Mouse (Mus musculus) midbrain, embryonic 14.5 days (tissue): ENCODE data around the gene Bglap3. TPM values are rescaled to one million over a fixed set of nuclear protein-coding genes. Genes with fewer than 3 reads are reported as not detected.

Source experiments
- ATAC-seq: fragments of 200-750 bp; cut with Nextera tagmentation; 2 replicates; pipeline ENCODE4 v1.8.0; 2017; ENCODE audit warnings: moderate number of reproducible peaks, moderate library complexity; ENCODE audit not compliant: low FRiP score, low TSS enrichment
- DNase-seq: peaks from one replicate; pipeline ENCODE4 v3.0.0-alpha.2; 2015
- H3K27ac ChIP-seq: fragments of 300-500 bp; sonication (generic); replicated peaks from 2 replicates; pipeline ENCODE4 v1.5.1; 2014; ENCODE audit warnings: mild to moderate bottlenecking, low read depth, low read length, moderate library complexity
- H3K27me3 ChIP-seq: fragments of 300-500 bp; sonication (generic); 2 replicates; pipeline ENCODE4 v1.6.1; 2014; ENCODE audit warnings: low read length, control low read depth, mixed read lengths; ENCODE audit not compliant: control insufficient read depth, insufficient read depth
- H3K36me3 ChIP-seq: fragments of 300-500 bp; sonication (generic); 2 replicates; pipeline ENCODE4 v1.6.1; 2014; ENCODE audit warnings: low read length, control low read depth; ENCODE audit not compliant: control insufficient read depth, insufficient read depth
- H3K4me1 ChIP-seq: fragments of 300-500 bp; sonication (generic); 2 replicates; pipeline ENCODE4 v1.6.1; 2014; ENCODE audit warnings: mild to moderate bottlenecking, antibody characterized with exemption, low read length, control low read depth; ENCODE audit not compliant: control insufficient read depth, insufficient read depth
- H3K4me2 ChIP-seq: fragments of 300-500 bp; sonication (generic); 2 replicates; pipeline ENCODE4 v1.6.1; 2014; ENCODE audit warnings: mild to moderate bottlenecking, low read length, moderate library complexity
- H3K4me3 ChIP-seq: fragments of 300-500 bp; sonication (generic); replicated peaks from 2 replicates; pipeline ENCODE4 v1.5.1; 2014; ENCODE audit warnings: low read depth, low read length
- H3K9ac ChIP-seq: fragments of 300-500 bp; sonication (generic); replicated peaks from 2 replicates; pipeline ENCODE4 v1.6.1; 2014; ENCODE audit warnings: mild to moderate bottlenecking, low read length, moderate library complexity
- H3K9me3 ChIP-seq: fragments of 300-500 bp; sonication (generic); 2 replicates; pipeline ENCODE4 v1.6.1; 2016; ENCODE audit warnings: low read length, control low read depth, mixed read lengths; ENCODE audit not compliant: control insufficient read depth
- WGBS: fragments of 180-500 bp; shearing (Covaris S2); extraction: QIAGEN DNeasy Blood & Tissue Kit; methylation state at CpG from one replicate; pipeline ENCODE4 v1.1.7; 2014; 5-methylcytosine and 5-hydroxymethylcytosine counted together
- polyA plus RNA-seq: library from polyadenylated mRNA; unstranded; fragments of >200 nt; fragmentation: Nextera tagmentation; extraction: Ambion mirVana; gene quantifications from 2 replicates; pipeline ENCODE4 v1.2.1, GENCODE M21; 2014

Bglap3 gene
- polyA plus RNA-seq, 1 experiment from 2014 or later: not detected

DNA sequence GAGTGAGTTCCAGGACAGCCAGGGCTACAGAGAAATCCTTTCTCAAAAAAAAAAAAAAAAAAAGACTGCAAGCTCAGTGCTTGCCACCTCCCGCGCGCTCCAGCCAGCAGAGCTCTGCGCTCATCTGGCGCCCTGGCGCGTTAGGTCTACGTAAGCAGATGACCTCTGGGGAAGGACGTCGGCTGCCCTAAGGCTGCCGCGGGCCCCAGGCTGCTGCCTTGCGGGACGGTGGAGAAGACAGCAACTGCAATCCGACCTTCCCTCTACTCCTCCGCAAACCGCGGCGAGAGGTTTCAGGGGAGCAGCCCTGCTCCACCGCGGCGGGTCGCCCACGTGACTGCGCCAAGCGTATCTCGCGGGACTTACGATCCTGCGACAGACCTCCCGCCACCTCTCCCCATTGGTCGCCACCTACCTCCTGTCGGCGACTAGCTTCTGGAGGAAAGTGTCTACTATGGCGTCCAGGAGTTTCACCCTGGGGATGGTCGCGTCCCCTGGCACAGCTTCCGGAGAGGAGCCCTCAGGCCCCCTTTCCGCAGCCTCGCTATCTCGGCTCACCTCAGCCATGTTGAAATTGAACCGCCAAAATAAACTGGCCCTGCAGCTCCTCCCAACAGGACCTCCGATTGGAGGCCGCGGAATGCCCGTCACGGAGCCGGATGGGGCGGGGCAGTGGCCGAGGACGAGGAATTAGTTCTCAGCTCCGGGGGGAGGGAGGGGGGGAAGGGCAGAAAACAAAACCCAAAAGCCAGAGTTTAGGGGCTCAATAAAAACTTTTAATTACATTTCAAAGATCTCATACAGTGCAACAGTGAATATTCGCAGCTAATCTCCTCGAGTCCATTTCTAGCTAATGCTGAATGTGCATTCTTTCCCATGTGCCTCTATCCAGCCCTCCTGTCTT, 37.5 kb upstream of the Bglap3 start, which contains the start of gene Pmf1:
Pmf1 (minus strand) TSS at position 591 of the 904 bp plus-strand sequence.
- no peaks in the 10 kb centered on the region for H3K9me3 ChIP-seq
- peak within 1 kb of the TSS; percentile 57 for H3K4me3 ChIP-seq
- H3K27ac ChIP-seq: peak within 1 kb of the TSS; percentile 82
- peaks cover 27% of the 10 kb centered on the region for H3K36me3 ChIP-seq
- peak; percentile 91 for ATAC-seq
- H3K4me1 ChIP-seq: peaks cover 14% of the 10 kb centered on the region; the same call in 1 of the 2 replicates
- peak within 1 kb of the TSS; percentile 72 for H3K4me2 ChIP-seq
- under 1% methylated on average over 54 of the region's 54 CpGs for WGBS
- H3K9ac ChIP-seq: peak within 1 kb of the TSS; percentile 68
- H3K27me3 ChIP-seq: no peaks in the 10 kb centered on the region
- peak; percentile 92 for DNase-seq

DNA sequence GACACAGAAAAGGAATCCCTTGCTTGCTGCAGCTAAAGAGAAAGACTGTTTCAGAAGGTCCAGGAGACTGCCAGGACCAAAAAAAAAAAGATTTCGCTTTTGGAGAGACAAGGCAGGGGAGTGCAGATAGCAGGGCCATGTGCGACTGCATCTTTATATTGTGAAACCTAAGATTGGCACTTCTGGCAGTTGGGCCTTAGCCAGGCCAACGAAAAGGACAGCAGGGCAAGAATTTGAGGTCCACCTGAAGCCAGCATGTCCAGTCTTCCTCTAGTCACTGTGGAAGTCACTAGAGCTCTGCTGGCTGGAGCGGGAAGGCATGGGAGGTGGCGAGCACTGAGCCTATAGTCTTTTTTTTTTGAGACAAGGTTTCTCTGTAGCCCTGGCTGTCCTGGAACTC, 36.4 kb upstream of the Bglap3 start:
- WGBS: 62% methylated on average over 5 of the region's 5 CpGs
- peak overlapping the region; percentile 72 for H3K4me2 ChIP-seq
- DNase-seq: no peak
- no peak overlapping the region for H3K4me3 ChIP-seq
- H3K27me3 ChIP-seq: no peaks in the 10 kb centered on the region
- H3K36me3 ChIP-seq: peaks cover 23% of the 10 kb centered on the region
- no peak overlapping the region for H3K9ac ChIP-seq
- ATAC-seq: no peak
- peaks cover 14% of the 10 kb centered on the region; the same call in 1 of the 2 replicates for H3K4me1 ChIP-seq
- no peak overlapping the region for H3K27ac ChIP-seq
- H3K9me3 ChIP-seq: no peaks in the 10 kb centered on the region

DNA sequence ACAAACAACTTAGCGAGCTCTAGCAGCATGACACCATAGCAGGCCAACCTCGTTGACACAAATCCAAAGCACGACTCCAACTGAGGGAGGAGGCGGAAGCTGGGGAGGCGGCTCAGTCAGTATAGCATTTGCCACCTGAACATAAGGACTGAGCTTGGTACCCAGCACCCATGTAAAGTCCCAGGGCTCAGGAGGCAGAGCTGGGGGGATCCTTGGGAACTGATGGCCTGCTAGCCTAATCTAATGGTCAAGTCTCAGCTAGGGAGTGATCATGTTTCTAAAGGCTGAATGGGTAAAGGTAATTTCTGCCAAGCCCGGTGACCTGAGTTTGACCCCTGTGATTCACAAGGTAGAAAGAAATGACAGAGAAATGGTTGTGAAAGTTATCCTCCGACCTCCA, 35.0 kb upstream of the Bglap3 start:
- no peak overlapping the region for H3K9ac ChIP-seq
- ATAC-seq: no peak

DNA sequence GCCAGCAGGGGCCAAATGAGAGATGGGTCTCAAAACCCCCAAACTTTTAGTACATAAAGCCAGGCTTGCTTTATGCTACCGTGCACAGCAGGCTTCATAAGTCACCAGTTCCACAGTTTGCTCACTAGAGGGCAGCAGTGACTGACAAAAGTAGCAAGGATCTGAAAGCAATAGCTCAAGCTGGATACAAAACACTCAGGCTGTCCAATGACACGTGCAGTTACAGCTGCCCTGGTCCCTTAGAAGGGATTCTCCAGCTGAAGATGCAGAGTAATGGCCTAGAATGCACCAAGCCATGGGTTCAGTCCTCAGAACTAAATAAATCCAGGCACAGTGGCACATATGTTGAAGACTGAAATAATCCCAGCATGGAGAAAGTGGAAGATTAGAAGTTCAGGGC, 34.5 kb upstream of the Bglap3 start:
- Histone ChIP-seq H3K9ac (no peak overlapping the region), H3K36me3 (peaks cover 7% of the 10 kb centered on the region), H3K9me3 (no peaks in the 10 kb centered on the region), H3K4me1 (peaks cover 14% of the 10 kb centered on the region; the same call in 1 of the 2 replicates), H3K27me3 (no peaks in the 10 kb centered on the region), H3K4me2 (no peak overlapping the region), H3K27ac (no peak overlapping the region), H3K4me3 (no peak overlapping the region)
- ATAC-seq (no peak), DNase-seq (peak; percentile 94)
- WGBS: 0% methylated on average over 2 of the region's 2 CpGs

More for the DNA sequence above, 35.0 kb upstream of the Bglap3 start:
- H3K4me1 ChIP-seq: peaks cover 14% of the 10 kb centered on the region; the same call in 1 of the 2 replicates
- no peak overlapping the region for H3K4me3 ChIP-seq
- no peak for DNase-seq
- H3K36me3 ChIP-seq: peaks cover 11% of the 10 kb centered on the region
- H3K27ac ChIP-seq: no peak overlapping the region
- H3K9me3 ChIP-seq: no peaks in the 10 kb centered on the region
- H3K27me3 ChIP-seq: no peaks in the 10 kb centered on the region
- no peak overlapping the region for H3K4me2 ChIP-seq
- 67% methylated on average over 7 of the region's 7 CpGs for WGBS

DNA sequence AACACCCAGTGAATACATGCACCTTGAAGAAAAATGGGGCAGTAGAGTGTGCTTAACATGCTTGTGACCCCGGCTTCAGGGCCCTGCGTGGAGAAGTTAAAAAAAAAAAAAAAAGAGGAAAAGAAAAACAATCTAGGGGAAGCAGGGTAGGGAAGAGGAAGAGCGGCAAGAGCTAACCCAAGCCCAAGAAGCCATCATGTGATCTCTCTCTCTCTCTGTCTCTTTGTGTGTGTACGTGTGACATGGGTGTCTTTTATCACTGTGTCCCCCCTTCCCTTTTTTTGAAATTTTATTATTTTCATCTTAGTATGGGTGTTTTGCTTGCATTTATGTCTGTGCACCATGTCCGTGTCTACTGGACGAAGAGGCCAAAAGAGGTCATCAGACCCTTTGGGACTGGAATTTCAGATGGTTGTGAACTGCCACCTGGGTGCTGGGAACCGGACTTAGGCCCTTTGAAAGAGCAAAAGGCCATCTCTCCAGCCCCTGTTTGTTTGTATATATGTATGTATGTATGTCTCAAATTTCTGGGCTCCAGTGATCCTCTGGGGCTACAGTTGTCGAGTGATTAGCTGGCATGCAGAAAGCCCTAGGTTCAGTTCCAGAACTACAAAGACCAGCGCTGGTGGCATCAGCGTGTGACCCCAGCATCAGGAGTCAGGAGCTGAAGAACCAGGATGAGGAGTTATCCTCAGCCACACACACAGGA, 31.1 kb upstream of the Bglap3 start:
- ATAC-seq (no peak), DNase-seq (no peak)
- Histone ChIP-seq H3K9ac (no peak overlapping the region), H3K4me3 (no peak overlapping the region), H3K36me3 (no peaks in the 10 kb centered on the region), H3K4me2 (no peak overlapping the region), H3K27me3 (no peaks in the 10 kb centered on the region), H3K9me3 (no peaks in the 10 kb centered on the region), H3K4me1 (no peaks in the 10 kb centered on the region), H3K27ac (no peak overlapping the region)
- 96% methylated on average over 10 of the region's 10 CpGs for WGBS

DNA sequence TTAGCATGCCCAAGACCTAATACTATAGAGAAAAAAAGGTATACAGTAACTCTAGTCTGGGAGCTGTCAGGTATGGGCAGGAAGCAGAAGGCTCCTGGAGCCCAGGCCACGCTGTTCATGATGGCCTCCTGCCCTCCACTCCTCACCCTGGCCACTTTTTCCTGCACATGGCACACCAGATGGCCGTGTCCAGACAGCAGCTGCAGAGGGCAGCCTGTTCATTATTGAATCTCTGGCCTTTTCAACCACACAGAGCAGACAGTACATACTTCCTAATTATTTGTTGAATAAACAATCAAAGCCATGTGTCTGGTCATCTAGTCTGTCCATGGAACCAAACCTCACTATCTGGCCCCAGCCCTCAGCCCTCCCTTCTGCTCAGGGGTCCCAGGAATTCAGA, 26.1 kb upstream of the Bglap3 start:
- Histone ChIP-seq H3K27ac (no peak overlapping the region), H3K9ac (no peak overlapping the region), H3K36me3 (no peaks in the 10 kb centered on the region), H3K4me1 (no peaks in the 10 kb centered on the region), H3K27me3 (no peaks in the 10 kb centered on the region), H3K9me3 (no peaks in the 10 kb centered on the region), H3K4me2 (no peak overlapping the region), H3K4me3 (no peak overlapping the region)
- ATAC-seq: no peak
- no peak for DNase-seq
- WGBS: 90% methylated on average over 2 of the region's 2 CpGs

DNA sequence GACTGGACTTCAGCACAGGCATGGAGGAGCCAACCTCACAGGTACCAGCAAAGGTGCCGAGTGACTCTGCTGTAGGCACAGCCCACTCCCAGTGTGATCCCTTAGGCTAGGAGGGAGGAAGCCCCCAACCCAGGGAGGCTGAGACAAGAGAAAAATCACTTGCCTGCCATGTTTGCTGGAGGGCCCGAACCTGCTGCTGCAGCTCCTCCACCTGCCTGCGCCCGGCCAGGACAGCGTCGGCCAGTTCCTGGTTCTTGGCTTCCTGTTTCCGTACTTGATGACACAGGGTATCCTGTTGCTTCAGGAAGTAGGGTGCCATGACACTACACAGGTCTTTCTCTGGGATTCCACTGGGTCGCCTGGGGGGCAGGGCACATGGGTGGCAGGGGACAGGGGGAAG, 23.2 kb upstream of the Bglap3 start:
- H3K4me3 ChIP-seq: no peak overlapping the region
- no peak for DNase-seq
- no peaks in the 10 kb centered on the region for H3K27me3 ChIP-seq
- no peak overlapping the region for H3K4me2 ChIP-seq
- 94% methylated on average over 8 of the region's 8 CpGs for whole genome bisulfite sequencing
- no peaks in the 10 kb centered on the region for H3K36me3 ChIP-seq
- H3K9me3 ChIP-seq: no peaks in the 10 kb centered on the region
- no peak overlapping the region for H3K27ac ChIP-seq
- H3K4me1 ChIP-seq: no peaks in the 10 kb centered on the region
- H3K9ac ChIP-seq: no peak overlapping the region
- no peak for ATAC-seq

DNA sequence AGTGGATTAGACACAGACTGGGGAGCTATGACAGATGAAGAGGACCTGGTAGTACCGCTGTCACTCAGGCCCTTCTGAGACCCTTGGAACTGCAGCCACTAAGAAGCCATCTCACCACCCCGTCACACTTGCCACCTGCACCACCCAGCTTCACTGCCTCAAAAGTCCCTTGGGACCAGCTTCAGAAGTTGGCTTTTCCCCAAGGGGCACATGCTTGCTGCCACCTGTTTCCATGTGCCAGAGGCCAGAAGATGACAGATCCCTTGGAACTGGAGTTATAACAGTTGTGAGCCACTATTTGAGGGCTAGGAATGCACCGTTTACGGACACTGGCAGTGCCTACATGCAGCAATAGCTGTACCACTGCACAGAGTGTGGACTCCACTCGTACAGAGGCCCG, 22.7 kb upstream of the Bglap3 start:
- H3K4me3 ChIP-seq: no peak overlapping the region
- H3K4me1 ChIP-seq: no peaks in the 10 kb centered on the region
- DNase-seq (no peak), ATAC-seq (no peak)
- no peaks in the 10 kb centered on the region for H3K9me3 ChIP-seq
- WGBS: 96% methylated on average over 6 of the region's 6 CpGs
- H3K9ac ChIP-seq: no peak overlapping the region
- no peaks in the 10 kb centered on the region for H3K27me3 ChIP-seq
- no peaks in the 10 kb centered on the region for H3K36me3 ChIP-seq
- H3K4me2 ChIP-seq: no peak overlapping the region
- no peak overlapping the region for H3K27ac ChIP-seq
